Mouse (Mus musculus) gastrocnemius, adult 18-20 months (tissue): ENCODE results near the gene Coil. TPM values are rescaled to one million over a fixed set of nuclear protein-coding genes. Genes with fewer than 3 reads are reported as not detected.

Experiments used
- DNase-seq: peaks from one replicate; pipeline ENCODE4 v3.0.0; 2021; ENCODE audit warnings: low spot score
- long read RNA-seq, 2 experiments: library from polyadenylated mRNA; stranded (forward); transcript quantifications; one replicate each; pipeline ENCODE4 v2.0.0; 2021
- total RNA-seq, 2 experiments: library from RNA; stranded (reverse); gene quantifications; 2 replicates each; pipeline ENCODE4 v1.2.3; 2021

The Coil gene
- total RNA-seq, result 1 to 10 TPM; 4.1 to 4.5 TPM
- long read RNA-seq, experiment 1, partial matches to known transcripts, result 0 of 4 reads
- long read RNA-seq, experiment 1, other reads (novel, unspliced or antisense), result 0 of 4 reads
- long read RNA-seq, experiment 2, partial matches to known transcripts, result 0 of 5 reads
- long read RNA-seq, experiment 2, other reads (novel, unspliced or antisense), result 1 of 5 reads

DNA sequence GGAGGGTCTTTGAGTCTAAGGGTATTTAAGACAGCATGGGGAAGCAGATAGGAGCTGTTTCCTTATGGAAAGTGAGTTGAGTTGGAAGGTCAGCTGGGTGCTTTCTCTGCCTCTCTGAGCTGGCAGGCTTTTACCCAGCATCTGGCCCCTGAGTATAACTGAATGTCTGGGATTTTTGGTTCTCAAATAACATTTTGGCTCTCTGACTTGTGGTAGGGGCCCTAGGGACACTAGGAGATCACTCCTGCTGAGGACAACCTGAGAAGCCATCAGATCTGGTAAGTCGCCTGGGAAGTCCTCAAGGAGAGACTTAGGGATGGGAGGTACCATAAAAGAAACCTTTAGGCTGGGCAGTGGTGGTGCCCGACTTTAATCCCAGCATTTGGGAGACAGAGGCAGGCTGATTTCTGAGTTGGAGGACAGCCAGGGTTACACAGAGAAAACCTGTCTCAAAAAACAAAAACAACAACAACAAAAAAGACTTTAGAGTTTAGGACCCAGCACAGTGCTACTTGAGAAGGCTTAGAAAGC, at the start of gene Coil:
Gene Coil (plus strand): TSS at position 51 of the 531 bp plus-strand sequence.
- peak; percentile 17 for DNase-seq

DNA sequence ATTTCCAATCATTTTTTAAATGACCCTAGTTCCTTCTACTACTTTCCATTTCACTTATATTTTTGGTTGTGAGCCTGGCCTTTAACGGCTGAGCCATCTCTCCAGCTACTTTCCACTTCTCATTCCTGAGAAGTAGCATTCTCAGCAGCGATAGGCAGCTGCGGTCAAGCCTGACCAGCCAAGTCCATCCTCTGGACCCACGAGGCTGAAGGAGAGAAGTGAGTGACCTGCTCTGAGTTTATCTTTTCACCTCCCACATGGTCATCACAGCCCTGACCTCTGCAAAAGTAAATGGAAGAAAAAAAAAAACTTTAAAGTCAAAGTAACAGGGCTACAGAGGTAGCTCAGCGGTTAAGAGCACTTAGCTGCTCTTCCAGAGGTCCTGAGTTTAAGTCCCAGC, 43.5 kb upstream of the Coil start:
- DNase-seq, result no peak

DNA sequence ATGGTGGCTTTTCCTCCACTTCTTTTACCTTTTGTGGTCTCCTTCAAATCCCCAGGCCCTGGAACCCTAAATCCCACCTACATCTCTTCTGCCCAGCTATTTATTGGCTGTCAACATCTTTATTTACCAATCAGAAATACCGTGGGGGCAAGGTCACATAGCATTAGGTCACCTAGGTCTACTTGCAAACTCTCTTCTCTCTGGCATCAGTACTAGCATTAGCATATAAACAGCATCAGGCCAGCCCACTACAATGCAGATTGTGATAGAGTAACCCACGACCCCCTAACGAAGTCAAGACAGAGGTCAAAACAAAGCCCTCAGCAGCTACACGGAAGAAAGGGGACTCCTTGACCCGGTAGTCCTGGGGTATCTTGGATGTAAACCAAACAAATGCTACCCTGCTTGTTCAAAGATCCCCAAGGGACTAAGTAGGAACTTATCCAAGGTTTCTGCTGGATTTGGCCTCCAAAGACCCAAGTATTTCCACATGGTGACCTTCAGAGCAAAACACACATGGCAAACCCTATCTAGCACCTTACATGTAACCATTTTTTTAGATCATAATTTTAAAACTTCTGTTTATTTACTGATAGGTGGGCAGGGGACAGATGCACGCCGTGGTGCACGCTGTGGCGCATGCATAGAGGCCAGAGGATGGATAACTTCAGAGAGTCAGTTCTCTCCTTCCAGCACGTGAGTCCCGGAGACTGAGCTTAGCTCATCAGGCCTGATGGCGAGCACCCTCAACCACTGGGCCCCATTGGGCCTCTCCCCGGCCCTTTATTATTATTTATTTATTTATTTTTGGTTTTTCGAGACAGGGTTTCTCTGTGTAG, 38.1 kb upstream of the Coil start:
- no peak for DNase-seq

DNA sequence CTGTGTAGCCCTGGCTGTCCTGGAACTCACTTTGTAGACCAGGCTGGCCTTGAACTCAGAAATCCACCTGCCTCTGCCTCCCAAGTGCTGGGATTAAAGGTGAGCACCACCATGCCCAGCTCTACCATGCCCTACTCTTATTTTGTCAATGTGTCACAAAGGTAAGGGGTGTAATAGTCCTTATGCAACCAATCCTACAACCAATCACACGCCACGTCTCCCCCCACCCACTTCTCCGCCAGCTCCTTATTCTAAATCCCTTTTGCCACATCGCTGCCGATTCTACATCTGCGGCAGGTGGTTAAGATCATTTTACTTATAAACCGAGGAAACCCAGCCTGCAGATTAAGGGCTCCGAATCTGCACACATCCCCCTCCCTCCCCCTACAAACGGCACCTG, 37.0 kb upstream of the Coil start:
- DNase-seq, result no peak

DNA sequence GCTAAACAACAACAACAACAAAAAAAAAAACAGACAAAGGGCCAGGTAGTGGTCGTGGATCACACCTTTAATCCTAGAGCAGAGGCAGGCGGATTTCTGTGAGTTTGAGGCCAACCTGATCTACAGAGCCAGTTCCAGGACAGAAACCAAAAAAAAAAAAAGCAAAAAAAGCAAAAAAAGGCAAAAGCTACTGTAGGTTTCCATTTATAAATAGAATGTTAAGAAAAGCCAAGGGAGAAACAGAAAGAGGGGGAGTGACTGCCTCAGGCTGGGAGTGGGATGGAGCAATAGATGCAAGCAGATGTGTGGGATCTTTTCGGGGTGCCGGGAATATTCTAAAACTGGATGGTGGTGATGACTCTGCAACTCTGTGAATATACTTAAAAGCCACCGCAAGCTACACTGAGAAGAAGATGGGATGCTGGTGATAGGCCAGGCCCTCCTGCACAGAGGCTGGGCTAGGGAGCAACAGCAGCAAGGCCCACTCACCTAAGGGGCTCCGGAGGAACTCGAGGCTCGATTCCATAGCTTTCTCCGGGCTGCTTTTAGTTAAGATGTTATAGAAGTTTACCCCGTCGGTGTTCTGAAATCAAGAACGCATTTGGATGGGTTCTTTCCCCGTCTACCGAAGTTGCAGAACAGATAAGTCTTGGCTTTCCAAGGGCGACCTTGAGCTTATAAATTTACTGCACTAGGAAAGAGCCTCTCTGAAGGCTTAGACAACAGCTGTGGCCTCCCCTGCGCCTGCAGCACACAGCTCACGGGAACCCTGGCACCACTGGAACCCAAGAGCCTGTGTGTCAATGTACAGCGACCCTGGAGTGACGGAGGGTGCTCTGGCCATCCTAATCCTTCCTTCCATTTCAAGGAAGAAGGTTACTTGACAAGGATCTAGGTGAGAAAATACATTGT, 35.7 kb upstream of the Coil start:
- DNase-seq, result no peak

DNA sequence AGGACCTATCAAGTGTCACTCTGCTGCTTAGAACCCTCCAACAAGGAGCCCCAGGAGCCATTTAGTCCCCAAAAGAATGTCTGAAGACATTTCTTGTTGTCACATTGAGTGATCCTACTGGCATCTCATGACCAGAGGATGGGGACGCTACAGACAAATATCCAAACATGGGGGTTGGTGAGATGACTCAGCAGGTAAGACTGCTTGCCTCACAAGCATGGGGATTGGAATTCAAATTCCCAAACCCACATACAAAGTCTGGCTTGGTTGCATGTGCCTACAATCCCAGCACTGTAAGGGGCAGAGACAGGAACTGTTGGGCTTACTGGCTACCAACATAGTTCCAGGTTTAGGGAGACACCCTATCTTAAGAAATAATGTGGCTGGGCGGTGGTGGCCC, 32.2 kb upstream of the Coil start:
- no peak for DNase-seq

DNA sequence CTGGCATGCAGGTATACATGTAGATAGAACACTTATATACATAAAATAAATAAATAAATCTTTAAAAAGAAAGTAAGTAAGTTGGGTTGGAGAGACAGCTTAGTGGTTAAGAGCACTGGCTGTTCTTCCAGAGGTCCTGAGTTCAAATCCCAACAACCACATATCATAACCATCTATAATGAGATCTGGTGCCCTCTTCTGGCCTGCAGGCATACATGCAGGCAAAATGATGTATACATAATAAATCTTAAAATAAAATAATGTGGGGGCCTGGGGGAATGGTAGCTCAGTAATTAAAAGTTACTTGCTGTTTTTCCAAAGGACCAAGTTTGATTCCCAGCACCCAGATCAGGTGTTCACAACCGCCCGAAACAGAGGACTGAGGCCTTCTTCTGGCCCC, 31.3 kb upstream of the Coil start:
- no peak for DNase-seq

DNA sequence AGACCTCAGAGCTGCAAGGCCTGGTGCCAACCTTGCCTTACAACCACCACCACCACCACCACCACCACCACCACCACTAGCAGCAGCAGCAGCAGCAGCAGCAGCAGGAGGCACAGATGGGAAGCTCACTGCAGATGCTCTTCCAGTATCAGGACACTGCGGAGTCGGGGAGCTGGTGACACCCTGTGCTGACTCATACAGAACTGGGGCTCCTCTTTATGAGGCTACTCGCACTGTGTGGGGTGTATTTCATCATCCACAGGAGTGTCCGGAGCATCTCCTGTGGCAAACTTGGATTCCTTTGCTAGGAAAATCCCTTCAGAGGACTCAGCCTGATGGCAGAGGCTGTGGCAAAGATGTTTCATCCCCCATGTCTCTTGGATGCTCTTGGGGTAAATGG, 30.4 kb upstream of the Coil start:
- no peak for DNase-seq

DNA sequence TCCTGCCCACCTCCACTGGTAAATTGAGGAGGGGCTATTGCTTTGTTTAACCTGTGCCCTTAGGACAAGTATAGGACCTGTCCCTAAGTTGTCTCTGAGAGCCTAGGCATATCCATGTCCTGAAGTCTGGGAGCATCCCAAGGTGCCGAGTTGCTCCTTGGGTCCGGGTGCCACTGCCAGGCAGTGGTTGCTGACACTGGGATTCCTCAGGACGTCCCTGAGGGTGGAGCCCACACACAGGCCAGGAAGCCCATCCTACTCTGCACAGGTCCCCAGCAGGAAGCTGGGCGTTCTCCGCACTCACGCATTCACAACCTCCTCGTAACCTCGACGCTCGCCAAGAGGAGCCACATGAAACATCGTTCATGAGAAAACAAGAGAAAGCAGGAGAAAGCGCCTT, 28.6 kb upstream of the Coil start:
- DNase-seq, result no peak

DNA sequence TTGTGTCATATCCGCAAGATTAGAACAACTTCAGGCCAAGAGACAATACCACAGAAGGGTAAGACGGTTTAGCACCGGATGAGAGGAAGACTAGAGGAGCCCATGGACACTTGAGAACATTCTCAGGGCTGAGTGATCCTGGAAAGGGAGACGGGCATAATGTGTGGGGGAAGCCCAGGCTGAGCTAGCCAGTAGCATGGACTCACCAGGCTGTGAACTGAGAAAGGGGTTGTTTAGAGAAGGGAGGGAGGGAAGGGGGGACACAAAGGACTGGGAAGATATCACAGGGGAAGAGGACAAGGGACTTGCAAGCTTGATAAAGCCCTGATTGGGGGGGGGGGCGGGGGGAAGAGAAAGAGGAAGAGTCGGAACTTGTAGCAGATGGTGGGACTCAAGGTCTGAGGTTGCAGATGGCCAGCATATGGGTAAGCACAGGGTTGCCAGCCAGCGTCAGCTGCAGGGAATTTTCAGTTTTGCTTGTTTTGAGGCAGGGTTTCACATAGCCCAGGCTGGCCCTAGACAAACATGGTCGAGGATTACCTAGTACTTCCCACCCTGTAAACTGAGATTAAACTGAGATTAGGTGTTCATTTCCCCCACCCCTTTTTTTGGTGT, 24.0 kb upstream of the Coil start:
- DNase-seq, result no peak

DNA sequence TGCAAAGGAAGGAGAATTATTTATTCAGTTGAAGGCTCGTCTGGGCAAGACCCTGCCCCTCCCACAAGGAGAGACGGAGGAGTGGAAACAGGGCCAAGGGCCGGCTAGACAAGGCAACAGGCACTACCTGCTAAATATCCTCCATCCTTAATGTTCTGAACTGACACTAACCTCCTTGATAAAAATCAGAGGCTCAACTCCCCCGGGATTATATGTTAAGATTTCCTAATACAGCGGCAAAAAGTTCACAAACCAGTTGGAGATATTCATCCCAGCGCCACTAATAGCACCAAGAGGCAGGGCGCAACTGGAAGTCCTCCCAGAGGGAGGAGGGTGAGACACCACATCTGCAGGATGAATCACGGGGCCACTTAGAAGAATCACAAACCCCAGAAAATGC, 21.2 kb upstream of the Coil start:
- DNase-seq, result no peak

DNA sequence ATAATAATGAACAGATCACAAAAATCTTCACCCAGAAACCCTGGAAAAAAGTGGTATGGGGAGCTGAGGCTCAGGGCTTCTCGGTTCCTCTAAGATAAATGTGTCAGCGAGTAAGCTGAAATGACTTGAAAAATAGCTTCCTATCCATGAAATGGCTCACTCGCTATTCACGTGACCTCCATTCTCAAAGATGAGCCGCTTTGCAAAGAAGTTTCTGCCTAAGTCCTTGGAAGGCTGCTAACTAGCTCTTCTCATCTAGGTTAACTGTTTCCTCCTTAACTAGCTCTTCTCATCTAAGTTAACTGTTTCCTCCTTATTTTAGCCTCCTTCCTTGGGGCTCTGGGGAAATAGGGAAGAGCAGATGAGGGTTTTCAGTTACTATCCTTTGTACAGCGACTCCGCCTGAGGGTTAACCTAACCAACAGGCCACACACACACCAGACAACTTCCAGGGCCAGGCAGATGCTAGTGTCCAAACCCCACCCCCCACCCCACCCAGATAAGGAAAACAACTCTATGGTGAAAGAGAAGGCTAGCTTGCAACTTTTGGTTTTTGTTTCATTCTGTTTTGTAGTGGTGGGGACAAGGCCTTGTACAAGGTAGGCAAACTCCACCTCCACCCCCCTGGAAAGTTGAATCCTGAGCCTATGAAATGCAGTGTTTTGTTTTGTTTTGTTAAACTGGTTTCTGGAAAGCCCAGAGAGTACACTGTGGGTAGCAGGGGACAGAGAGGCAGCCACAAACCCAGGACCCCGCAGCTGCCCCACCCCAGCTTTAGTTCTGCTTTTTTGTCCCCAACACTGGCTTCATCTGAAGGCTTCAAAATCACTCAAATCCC, 20.0 kb upstream of the Coil start:
- DNase-seq, result no peak

DNA sequence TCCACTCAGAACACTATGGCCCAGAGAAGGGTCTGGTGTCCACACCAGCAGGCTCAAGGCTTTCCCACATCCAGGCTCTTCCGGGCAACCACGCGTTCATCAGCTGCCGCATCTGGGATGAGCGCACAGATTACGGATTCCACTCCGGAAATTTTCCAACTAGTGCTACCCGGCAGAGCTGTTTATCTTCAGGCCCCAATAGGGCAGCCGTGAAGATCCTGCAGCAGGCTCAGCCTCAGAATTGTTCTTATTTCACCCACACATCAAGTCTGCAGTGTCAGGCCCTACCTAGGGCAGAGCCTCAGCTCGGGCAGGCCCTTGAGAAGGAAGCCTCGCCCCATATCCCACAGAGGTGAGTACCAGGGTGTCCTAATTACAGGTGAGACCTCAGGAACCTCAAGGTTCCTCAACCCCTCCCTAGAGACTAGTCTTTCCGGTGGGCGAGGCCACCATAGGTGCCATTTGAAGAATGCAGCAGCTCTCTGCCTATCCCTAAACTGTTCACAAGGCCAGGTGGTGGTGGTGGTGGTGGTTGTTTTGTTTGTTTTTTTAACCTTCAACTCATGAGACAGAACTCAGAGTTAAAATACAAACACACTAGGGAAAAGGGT, 19.3 kb upstream of the Coil start:
- no peak for DNase-seq

DNA sequence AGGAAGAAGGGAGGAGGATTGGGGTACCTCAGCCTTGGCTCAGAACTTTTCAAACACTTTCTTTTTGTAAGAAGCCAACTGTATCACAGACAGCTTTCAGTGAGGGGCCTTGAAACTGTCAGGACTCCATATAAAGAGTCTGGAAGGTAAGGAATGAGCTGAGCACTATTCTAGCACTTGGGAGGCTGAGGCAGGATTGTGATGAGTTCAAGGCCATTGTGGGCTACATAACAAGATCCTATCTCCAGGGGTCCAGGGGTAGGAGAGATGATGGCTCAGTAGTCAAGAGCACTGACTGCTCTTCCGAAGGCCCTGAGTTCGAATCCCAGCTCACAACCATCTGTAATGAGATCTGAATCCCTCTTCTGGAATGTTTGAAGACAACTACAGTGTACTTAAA, 18.5 kb upstream of the Coil start:
- no peak for DNase-seq

DNA sequence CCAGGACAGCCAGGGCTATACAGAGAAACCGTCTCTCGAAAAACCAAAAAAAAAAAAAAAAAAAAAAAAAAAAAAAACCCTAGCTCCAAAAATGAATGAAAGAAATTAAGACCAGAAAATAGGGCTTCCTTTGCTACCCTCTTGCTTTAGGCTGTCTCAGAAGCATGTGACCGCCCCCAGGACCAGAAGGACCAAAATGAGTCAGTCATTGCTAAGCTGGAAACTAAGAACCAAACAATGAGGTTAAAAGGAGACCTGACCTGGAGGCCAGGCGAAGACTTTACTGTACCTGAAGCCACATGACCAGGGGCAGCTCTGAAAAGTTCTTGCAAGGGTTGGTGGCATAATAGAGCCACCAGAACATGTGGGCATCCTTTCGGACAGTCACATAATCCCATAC, 17.9 kb upstream of the Coil start:
- no peak for DNase-seq

DNA sequence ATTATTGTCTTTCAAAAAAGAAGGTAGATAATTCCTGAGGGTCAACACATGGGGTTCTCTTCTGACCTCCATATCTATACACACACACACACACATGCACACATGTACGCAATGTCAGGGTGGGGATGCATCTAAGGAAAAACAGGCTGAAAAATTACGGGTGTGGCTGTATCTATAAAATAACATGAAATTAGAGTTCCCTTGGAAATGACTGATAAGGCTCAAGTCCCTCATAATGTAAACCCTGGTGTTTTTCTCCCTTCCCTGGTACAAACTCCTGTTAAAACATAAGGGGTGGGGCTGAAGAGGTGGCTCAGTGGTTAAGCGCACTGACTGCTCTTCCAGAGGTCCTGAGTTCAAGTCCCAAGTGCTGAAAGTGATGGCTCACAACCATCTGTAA, 16.5 kb upstream of the Coil start:
- DNase-seq, result no peak

DNA sequence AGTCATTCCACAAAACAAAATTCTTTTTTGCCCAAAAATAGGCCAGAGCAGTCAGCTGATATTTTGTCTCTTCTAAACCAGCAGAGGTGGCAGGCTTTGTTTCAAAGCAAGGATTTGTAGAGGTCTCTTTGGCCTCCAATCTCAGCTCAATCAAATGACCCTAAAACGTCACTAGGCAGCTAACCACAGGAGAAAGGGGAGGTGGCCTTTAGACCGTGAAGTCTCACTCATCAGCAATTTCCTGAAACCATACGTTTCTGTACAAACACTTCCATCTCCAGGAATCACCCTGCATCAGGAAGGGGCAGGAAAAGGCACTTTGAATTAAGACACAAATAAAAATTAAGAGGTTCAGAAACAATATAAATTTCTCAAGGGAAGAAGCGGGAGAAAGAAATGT, 15.2 kb upstream of the Coil start:
- peak; percentile 9 for DNase-seq

DNA sequence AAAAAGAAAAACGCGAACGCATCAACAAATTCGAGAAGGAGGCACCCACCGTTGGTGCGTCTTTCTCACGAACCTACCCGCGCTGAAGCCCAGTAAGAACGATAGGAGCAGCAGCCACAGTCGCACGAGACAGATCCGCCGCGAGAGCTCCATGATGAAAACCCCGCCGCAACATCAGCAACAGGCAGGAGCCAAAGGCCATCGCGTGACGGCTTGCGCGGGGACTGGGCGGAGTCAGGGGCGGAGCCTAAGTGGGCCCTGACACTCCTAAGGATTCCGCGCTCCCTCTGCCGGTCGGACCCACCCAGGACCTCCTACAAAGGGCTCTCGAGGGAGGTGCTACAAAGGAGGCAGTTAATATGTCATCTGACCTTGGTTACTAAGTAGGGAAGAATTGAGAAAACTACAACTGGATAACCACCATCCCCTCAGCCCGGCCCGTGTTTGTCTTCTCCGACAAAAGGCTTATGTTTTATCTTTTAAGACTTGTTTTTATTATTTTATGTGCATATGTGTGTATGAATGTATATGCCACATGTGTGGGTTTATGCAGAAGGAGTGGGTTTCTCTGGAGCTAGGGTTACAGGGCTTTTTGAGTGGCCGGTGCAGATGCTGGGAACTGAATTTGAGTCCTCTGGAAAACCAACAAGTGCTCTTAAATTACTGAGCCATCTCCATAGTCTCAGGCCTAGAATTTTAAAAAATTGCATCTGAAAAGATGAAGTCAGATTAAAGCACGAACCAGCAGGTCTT, 14.7 kb upstream of the Coil start, which contains the start of gene Scpep1:
Gene Scpep1 (minus strand): TSS at position 249 of the 753 bp plus-strand sequence.
- DNase-seq, result peak; percentile 98

DNA sequence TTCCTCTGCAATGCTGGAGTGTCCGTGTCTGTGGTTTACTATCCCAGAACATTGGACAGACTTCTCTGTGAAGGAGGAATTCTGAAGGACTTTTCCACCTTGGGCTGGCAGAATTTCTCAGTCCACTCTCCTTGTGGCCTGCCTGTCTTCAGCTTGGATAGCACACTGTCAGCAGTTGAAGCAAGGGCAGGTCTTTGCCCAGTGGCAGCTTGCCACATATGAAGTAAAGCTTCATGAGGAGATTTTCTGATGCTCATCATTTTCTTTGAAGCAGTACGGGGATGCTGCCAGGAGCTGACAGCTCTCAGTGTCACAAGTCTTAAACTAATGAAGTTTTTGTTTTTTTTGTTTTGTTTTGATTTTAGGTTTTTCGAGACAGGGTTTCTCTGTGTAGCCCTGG, 11.2 kb upstream of the Coil start:
- no peak for DNase-seq
